Mouse (Mus musculus) G1E (cell line): ENCODE results near the gene H2-Ab1. TPM values are rescaled to one million over a fixed set of nuclear protein-coding genes. Genes with fewer than 3 reads are reported as not detected.

ENCODE experiments used
- ATAC-seq: 2 replicates; pipeline ENCODE4 v1.8.0; 2016; ENCODE audit warnings: mild to moderate bottlenecking; ENCODE audit not compliant: insufficient number of reproducible peaks, poor library complexity, low FRiP score, severe bottlenecking; ENCODE audit errors: extremely low read depth
- DNase-seq: peaks from one replicate; pipeline ENCODE4 v3.0.0; 2012; ENCODE audit warnings: low spot score
- H3K27me3 ChIP-seq: 2 replicates; pipeline ENCODE4 v1.6.1; 2012; ENCODE audit warnings: mild to moderate bottlenecking, low read length, inconsistent platforms; ENCODE audit not compliant: insufficient read depth
- H3K36me3 ChIP-seq: replicated peaks from 2 replicates; pipeline ENCODE3; 2012; ENCODE audit warnings: mild to moderate bottlenecking, inconsistent platforms
- H3K4me1 ChIP-seq: 2 replicates; pipeline ENCODE4 v1.6.1; 2012; ENCODE audit warnings: low read depth, low read length, inconsistent platforms, mixed read lengths; ENCODE audit not compliant: insufficient read depth
- H3K4me3 ChIP-seq: 2 replicates; pipeline ENCODE4 v1.5.1; 2012; ENCODE audit warnings: low read depth, mild to moderate bottlenecking, inconsistent platforms, low read length, moderate library complexity, mixed read lengths
- H3K9me3 ChIP-seq: replicated peaks from 2 replicates; pipeline ENCODE4 v1.6.1; 2012; ENCODE audit warnings: inconsistent platforms
- GATA2 ChIP-seq: IDR thresholded peaks from 2 replicates; pipeline ENCODE4 v1.6.1; 2012; ENCODE audit warnings: low read depth, low read length, inconsistent platforms, borderline replicate concordance
- polyA plus RNA-seq: library from polyadenylated mRNA; stranded (reverse); fragments of >175 nt; gene quantifications from 2 replicates; pipeline ENCODE4 v1.2.3, GENCODE M21; 2012
- total RNA-seq, 2 experiments: library from RNA; stranded (forward) in 1 of 2; stranded (reverse) in 1 of 2; fragments of 200-1000 nt in 1 of 2; fragments of >200 nt in 1 of 2; fragmentation: Nextera tagmentation in 1 of 2; gene quantifications; 2 replicates each; pipeline ENCODE4 v1.2.3; 2014 to 2017

The H2-Ab1 gene
- total and polyA plus RNA-seq, 3 experiments = 0.11 to 0.27 TPM; not detected in 1

DNA sequence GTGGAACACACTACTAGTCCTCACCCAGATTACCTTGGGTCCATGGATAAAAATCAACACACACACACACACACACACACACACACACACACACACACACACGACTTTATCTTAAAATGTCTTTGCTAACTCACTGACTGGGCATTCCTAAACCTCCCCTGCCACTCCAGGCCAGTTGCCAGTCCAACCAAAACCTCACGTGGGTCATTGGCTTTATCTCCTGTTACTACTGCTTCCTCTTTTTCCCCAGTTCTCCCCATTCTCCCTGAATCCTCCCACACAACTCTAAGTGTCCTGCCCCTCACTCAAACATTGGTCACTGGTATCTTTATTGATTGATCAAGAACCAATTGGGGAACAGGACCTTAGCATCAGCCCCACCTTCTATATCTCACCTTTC is 59.8 kb downstream of the H2-Ab1 start:
- TF ChIP-seq GATA2 = no peak
- no peak for ATAC-seq

More for the DNA sequence above, 59.8 kb downstream of the H2-Ab1 start:
- Histone ChIP-seq H3K9me3 (no peaks in the 10 kb centered on the region), H3K36me3 (no peaks in the 10 kb centered on the region), H3K27me3 (peaks cover 11% of the 10 kb centered on the region), H3K4me1 (no peaks in the 10 kb centered on the region), H3K4me3 (no peak overlapping the region)
- DNase-seq = no peak

Other genes with a start within 250 kb of the H2-Ab1 start
Only the 20 nearest of the 22 such genes appear.
- 16.9 and 17.5 TPM in 2 replicates for gene Slc39a7, start 226.0 kb upstream of the H2-Ab1 start, total RNA-seq (2014; fragmentation: Nextera tagmentation)
- 58.0 and 60.1 TPM in 2 replicates for gene Slc39a7, start 226.0 kb upstream of the H2-Ab1 start, total RNA-seq (2017)
- gene Slc39a7, start 226.0 kb upstream of the H2-Ab1 start, polyA plus RNA-seq = 66.0 and 98.1 TPM in 2 replicates
- gene Rxrb, start 225.9 kb upstream of the H2-Ab1 start, total RNA-seq (2014; fragmentation: Nextera tagmentation) = 27.7 and 29.7 TPM in 2 replicates
- 30.5 and 34.7 TPM in 2 replicates for gene Rxrb, start 225.9 kb upstream of the H2-Ab1 start, total RNA-seq (2017)
- gene Rxrb, start 225.9 kb upstream of the H2-Ab1 start, polyA plus RNA-seq = 175 and 211 TPM in 2 replicates
- gene Col11a2, start 218.3 kb upstream of the H2-Ab1 start, total RNA-seq (2014; fragmentation: Nextera tagmentation) = 0.45 and 0.92 TPM in 2 replicates
- gene Col11a2, start 218.3 kb upstream of the H2-Ab1 start, total RNA-seq (2017) = 0.58 and 1.6 TPM in 2 replicates
- gene Col11a2, start 218.3 kb upstream of the H2-Ab1 start, polyA plus RNA-seq = 1.9 and 2.3 TPM in 2 replicates
- gene H2-Oa, start 165.3 kb upstream of the H2-Ab1 start, total RNA-seq (2014; fragmentation: Nextera tagmentation) = not detected in 2 replicates
- 0.11 TPM in 1 of 2 replicates, not detected in the other for gene H2-Oa, start 165.3 kb upstream of the H2-Ab1 start, total RNA-seq (2017)
- gene H2-Oa, start 165.3 kb upstream of the H2-Ab1 start, polyA plus RNA-seq = not detected in 2 replicates
- gene H2-DMa, start 138.1 kb upstream of the H2-Ab1 start, total RNA-seq (2014; fragmentation: Nextera tagmentation) = 11.0 and 16.1 TPM in 2 replicates
- 2.8 and 3.8 TPM in 2 replicates for gene H2-DMa, start 138.1 kb upstream of the H2-Ab1 start, total RNA-seq (2017)
- gene H2-DMa, start 138.1 kb upstream of the H2-Ab1 start, polyA plus RNA-seq = 0.62 and 1.3 TPM in 2 replicates
- 336 and 447 TPM in 2 replicates for gene Brd2, start 135.1 kb upstream of the H2-Ab1 start, total RNA-seq (2014; fragmentation: Nextera tagmentation)
- gene Brd2, start 135.1 kb upstream of the H2-Ab1 start, total RNA-seq (2017) = 214 and 244 TPM in 2 replicates
- gene Brd2, start 135.1 kb upstream of the H2-Ab1 start, polyA plus RNA-seq = 198 and 298 TPM in 2 replicates
- gene H2-DMb2, start 114.4 kb upstream of the H2-Ab1 start, total RNA-seq (2014; fragmentation: Nextera tagmentation) = not detected in 2 replicates
- not detected in 2 replicates for gene H2-DMb2, start 114.4 kb upstream of the H2-Ab1 start, total RNA-seq (2017)
- gene H2-DMb2, start 114.4 kb upstream of the H2-Ab1 start, polyA plus RNA-seq = not detected in 2 replicates
- not detected in 2 replicates for gene H2-DMb1, start 104.6 kb upstream of the H2-Ab1 start, total RNA-seq (2014; fragmentation: Nextera tagmentation)
- gene H2-DMb1, start 104.6 kb upstream of the H2-Ab1 start, total RNA-seq (2017) = 0.41 and 0.44 TPM in 2 replicates
- gene H2-DMb1, start 104.6 kb upstream of the H2-Ab1 start, polyA plus RNA-seq = 0.06 and 0.10 TPM in 2 replicates
- gene Tap1, start 70.1 kb upstream of the H2-Ab1 start, total RNA-seq (2014; fragmentation: Nextera tagmentation) = 6.5 and 6.8 TPM in 2 replicates
- 7.2 and 11.0 TPM in 2 replicates for gene Tap1, start 70.1 kb upstream of the H2-Ab1 start, total RNA-seq (2017)
- 7.4 and 7.6 TPM in 2 replicates for gene Tap1, start 70.1 kb upstream of the H2-Ab1 start, polyA plus RNA-seq
- not detected in 2 replicates for gene Psmb9, start 69.9 kb upstream of the H2-Ab1 start, total RNA-seq (2014; fragmentation: Nextera tagmentation)
- gene Psmb9, start 69.9 kb upstream of the H2-Ab1 start, total RNA-seq (2017) = 3.7 and 4.8 TPM in 2 replicates
- 1.5 and 1.9 TPM in 2 replicates for gene Psmb9, start 69.9 kb upstream of the H2-Ab1 start, polyA plus RNA-seq
- not detected in 2 replicates for gene Psmb8, start 60.0 kb upstream of the H2-Ab1 start, total RNA-seq (2014; fragmentation: Nextera tagmentation)
- gene Psmb8, start 60.0 kb upstream of the H2-Ab1 start, total RNA-seq (2017) = 0.06 and 0.11 TPM in 2 replicates
- gene Psmb8, start 60.0 kb upstream of the H2-Ab1 start, polyA plus RNA-seq = 0.15 and 0.25 TPM in 2 replicates
- 7.8 and 8.7 TPM in 2 replicates for gene Tap2, start 54.2 kb upstream of the H2-Ab1 start, total RNA-seq (2014; fragmentation: Nextera tagmentation)
- 12.0 and 13.4 TPM in 2 replicates for gene Tap2, start 54.2 kb upstream of the H2-Ab1 start, total RNA-seq (2017)
- gene Tap2, start 54.2 kb upstream of the H2-Ab1 start, polyA plus RNA-seq = 56.4 and 58.9 TPM in 2 replicates
- not detected in 2 replicates for gene H2-Ob, start 18.8 kb upstream of the H2-Ab1 start, total RNA-seq (2014; fragmentation: Nextera tagmentation)
- gene H2-Ob, start 18.8 kb upstream of the H2-Ab1 start, total RNA-seq (2017) = 0.11 TPM in 1 of 2 replicates, not detected in the other
- not detected in 2 replicates for gene H2-Ob, start 18.8 kb upstream of the H2-Ab1 start, polyA plus RNA-seq
- gene H2-Aa, start 30.1 kb downstream of the H2-Ab1 start, total RNA-seq (2014; fragmentation: Nextera tagmentation) = not detected in 2 replicates
- gene H2-Aa, start 30.1 kb downstream of the H2-Ab1 start, total RNA-seq (2017) = 0.06 TPM in 1 of 2 replicates, not detected in the other
- gene H2-Aa, start 30.1 kb downstream of the H2-Ab1 start, polyA plus RNA-seq = not detected in 2 replicates
- gene H2-Eb1, start 48.2 kb downstream of the H2-Ab1 start, total RNA-seq (2014; fragmentation: Nextera tagmentation) = not detected in 2 replicates
- gene H2-Eb1, start 48.2 kb downstream of the H2-Ab1 start, total RNA-seq (2017) = 0.12 TPM in 1 of 2 replicates, not detected in the other
- gene H2-Eb1, start 48.2 kb downstream of the H2-Ab1 start, polyA plus RNA-seq = not detected in 2 replicates
- not detected in 2 replicates for gene H2-Eb2, start 68.0 kb downstream of the H2-Ab1 start, total RNA-seq (2014; fragmentation: Nextera tagmentation)
- 0.05 and 0.06 TPM in 2 replicates for gene H2-Eb2, start 68.0 kb downstream of the H2-Ab1 start, total RNA-seq (2017)
- gene H2-Eb2, start 68.0 kb downstream of the H2-Ab1 start, polyA plus RNA-seq = not detected in 2 replicates
- not detected in 2 replicates for gene Btnl2, start 97.1 kb downstream of the H2-Ab1 start, total RNA-seq (2014; fragmentation: Nextera tagmentation)
- gene Btnl2, start 97.1 kb downstream of the H2-Ab1 start, total RNA-seq (2017) = 0.05 TPM in 1 of 2 replicates, not detected in the other
- not detected in 2 replicates for gene Btnl2, start 97.1 kb downstream of the H2-Ab1 start, polyA plus RNA-seq
- gene Btnl1, start 119.4 kb downstream of the H2-Ab1 start, total RNA-seq (2014; fragmentation: Nextera tagmentation) = not detected in 2 replicates
- 0.22 TPM in 1 of 2 replicates, not detected in the other for gene Btnl1, start 119.4 kb downstream of the H2-Ab1 start, total RNA-seq (2017)
- not detected in 2 replicates for gene Btnl1, start 119.4 kb downstream of the H2-Ab1 start, polyA plus RNA-seq
- gene BC051142, start 141.1 kb downstream of the H2-Ab1 start, total RNA-seq (2014; fragmentation: Nextera tagmentation) = not detected in 2 replicates
- gene BC051142, start 141.1 kb downstream of the H2-Ab1 start, total RNA-seq (2017) = 0.05 and 0.17 TPM in 2 replicates
- not detected in 2 replicates for gene BC051142, start 141.1 kb downstream of the H2-Ab1 start, polyA plus RNA-seq
- gene Btnl4, start 219.6 kb downstream of the H2-Ab1 start, total RNA-seq (2014; fragmentation: Nextera tagmentation) = not detected in 2 replicates
- 0.22 TPM in 1 of 2 replicates, not detected in the other for gene Btnl4, start 219.6 kb downstream of the H2-Ab1 start, total RNA-seq (2017)
- not detected in 2 replicates for gene Btnl4, start 219.6 kb downstream of the H2-Ab1 start, polyA plus RNA-seq